Mouse (Mus musculus) heart, embryonic 16.5 days (tissue): ENCODE results near the gene Klhdc7b. TPM values are rescaled to one million over a fixed set of nuclear protein-coding genes. Genes with fewer than 3 reads are reported as not detected.
A peak's percentile ranks its signal among the peaks of the same experiment; 100 is the strongest.

ENCODE experiments used
- ATAC-seq: fragments of 200-750 bp; cut with Nextera tagmentation; replicated peaks from 2 replicates; pipeline ENCODE4 v1.8.0; 2017; ENCODE audit warnings: moderate number of reproducible peaks; ENCODE audit not compliant: insufficient read depth, low FRiP score; ENCODE audit errors: extremely low read depth
- H3K27ac ChIP-seq: fragments of 300-500 bp; sonication (generic); 2 replicates; pipeline ENCODE4 v1.5.1; 2014; ENCODE audit warnings: mild to moderate bottlenecking, low read length, control low read depth, moderate library complexity
- H3K27me3 ChIP-seq: fragments of 300-500 bp; sonication (generic); 2 replicates; pipeline ENCODE4 v1.6.1; 2014; ENCODE audit warnings: low read length, mixed read lengths; ENCODE audit not compliant: control insufficient read depth, insufficient read depth
- H3K36me3 ChIP-seq: fragments of 300-500 bp; sonication (generic); 2 replicates; pipeline ENCODE4 v1.6.1; 2014; ENCODE audit not compliant: control insufficient read depth, insufficient read depth
- H3K4me1 ChIP-seq: fragments of 300-500 bp; sonication (generic); 2 replicates; pipeline ENCODE4 v1.6.1; 2014; ENCODE audit warnings: low read length, mixed read lengths; ENCODE audit not compliant: control insufficient read depth, insufficient read depth
- H3K4me2 ChIP-seq: fragments of 300-500 bp; sonication (generic); 2 replicates; pipeline ENCODE4 v1.6.1; 2014; ENCODE audit warnings: low read depth, mild to moderate bottlenecking, control low read depth, low read length
- H3K4me3 ChIP-seq: fragments of 300-500 bp; sonication (generic); 2 replicates; pipeline ENCODE4 v1.5.1; 2014; ENCODE audit warnings: mild to moderate bottlenecking, control low read depth, low read length
- H3K9ac ChIP-seq: fragments of 300-500 bp; sonication (generic); 2 replicates; pipeline ENCODE4 v1.6.1; 2014; ENCODE audit warnings: low read length, control low read depth
- H3K9me3 ChIP-seq: fragments of 300-500 bp; sonication (generic); replicated peaks from 2 replicates; pipeline ENCODE4 v1.6.1; 2016; ENCODE audit warnings: low read length; ENCODE audit not compliant: control insufficient read depth
- WGBS: fragments of 180-500 bp; shearing (Covaris S2); extraction: QIAGEN DNeasy Blood & Tissue Kit; methylation state at CpG from one replicate; pipeline ENCODE4 v1.1.7; 2014; 5-methylcytosine and 5-hydroxymethylcytosine counted together
- polyA plus RNA-seq: library from polyadenylated mRNA; unstranded; fragments of >200 nt; fragmentation: Nextera tagmentation; extraction: Ambion mirVana; gene quantifications from 2 replicates; pipeline ENCODE4 v1.2.1, GENCODE M21; 2015

Gene Klhdc7b
- polyA plus RNA-seq, 1 experiment from 2014 or later, result not detected

GRCm38 (mm10) chr15:89404831-89405623 lies 20.3 kb downstream of the Klhdc7b start:
- H3K4me2 ChIP-seq, result no peak overlapping the region
- no peak overlapping the region for H3K9ac ChIP-seq
- ATAC-seq, result no peak
- no peaks in the 10 kb centered on the region for H3K4me1 ChIP-seq
- H3K4me3 ChIP-seq, result no peak overlapping the region
- peaks cover 11% of the 10 kb centered on the region for H3K9me3 ChIP-seq
- no peaks in the 10 kb centered on the region for H3K36me3 ChIP-seq
- H3K27me3 ChIP-seq, result no peaks in the 10 kb centered on the region
- H3K27ac ChIP-seq, result no peak overlapping the region
- WGBS, result 71% methylated on average over 10 of the region's 10 CpGs

- Histone ChIP-seq H3K36me3 (no peaks in the 10 kb centered on the region), H3K4me1 (no peaks in the 10 kb centered on the region), H3K9ac (no peak overlapping the region), H3K9me3 (peaks cover 11% of the 10 kb centered on the region), H3K4me3 (no peak overlapping the region), H3K27ac (no peak overlapping the region), H3K27me3 (no peaks in the 10 kb centered on the region), H3K4me2 (no peak overlapping the region)
- no peak for ATAC-seq
These were observed 22.0 kb downstream of the Klhdc7b start for GRCm38 (mm10) chr15:89406691-89407090.

- ATAC-seq, result no peak
- Histone ChIP-seq H3K9me3 (peaks cover 11% of the 10 kb centered on the region), H3K4me3 (no peak within 1 kb of the TSS), H3K27ac (no peak within 1 kb of the TSS), H3K4me2 (no peak within 1 kb of the TSS), H3K9ac (no peak within 1 kb of the TSS), H3K27me3 (no peaks in the 10 kb centered on the region), H3K4me1 (peaks cover 2% of the 10 kb centered on the region; the same call in 1 of the 2 replicates), H3K36me3 (no peaks in the 10 kb centered on the region)
- 82% methylated on average over 24 of the region's 24 CpGs for WGBS
These were observed 25.4 kb downstream of the Klhdc7b start, which contains the start of gene Syce3 for GRCm38 (mm10) chr15:89410118-89410517. Gene Syce3 (minus strand): TSS chr15:89410503.

GRCm38 (mm10) chr15:89415282-89415681 lies 30.6 kb downstream of the Klhdc7b start:
- Histone ChIP-seq H3K9ac (peak overlapping the region; percentile 20; the same call in 1 of the 2 replicates), H3K27ac (peak overlapping the region; percentile 87), H3K27me3 (no peaks in the 10 kb centered on the region), H3K4me1 (peaks cover 11% of the 10 kb centered on the region), H3K4me2 (peak overlapping the region; percentile 46), H3K4me3 (no peak overlapping the region), H3K9me3 (no peaks in the 10 kb centered on the region), H3K36me3 (peaks cover 38% of the 10 kb centered on the region)
- peak; percentile 87 for ATAC-seq
- WGBS, result 42% methylated on average over 8 of the region's 8 CpGs

- Histone ChIP-seq H3K27ac (no peak overlapping the region), H3K4me1 (peaks cover 27% of the 10 kb centered on the region), H3K4me2 (no peak overlapping the region), H3K9ac (no peak overlapping the region), H3K9me3 (no peaks in the 10 kb centered on the region), H3K36me3 (peaks cover 51% of the 10 kb centered on the region), H3K27me3 (no peaks in the 10 kb centered on the region), H3K4me3 (no peak overlapping the region)
- ATAC-seq, result no peak
- WGBS, result 94% methylated on average over 9 of the region's 9 CpGs
These were observed 37.2 kb downstream of the Klhdc7b start for GRCm38 (mm10) chr15:89421938-89422337.

- H3K36me3 ChIP-seq, result peaks cover 39% of the 10 kb centered on the region
- peaks cover 35% of the 10 kb centered on the region for H3K4me1 ChIP-seq
- H3K9me3 ChIP-seq, result no peaks in the 10 kb centered on the region
- H3K4me2 ChIP-seq, result peak overlapping the region; percentile 67
- no peaks in the 10 kb centered on the region for H3K27me3 ChIP-seq
- 68% methylated on average over 8 of the region's 8 CpGs for whole genome bisulfite sequencing
- peak overlapping the region; percentile 92 for H3K9ac ChIP-seq
- ATAC-seq, result no peak
- peak overlapping the region; percentile 63 for H3K4me3 ChIP-seq
- H3K27ac ChIP-seq, result peak overlapping the region; percentile 99
These were observed 39.9 kb downstream of the Klhdc7b start for GRCm38 (mm10) chr15:89424621-89425020.

GRCm38 (mm10) chr15:89425711-89426121 lies 41.0 kb downstream of the Klhdc7b start, which contains the start of gene Cpt1b:
Gene Cpt1b (minus strand): TSS chr15:89425863.
- Histone ChIP-seq H3K4me1 (peaks cover 39% of the 10 kb centered on the region), H3K4me2 (peak within 1 kb of the TSS; percentile 67), H3K36me3 (peaks cover 29% of the 10 kb centered on the region), H3K27me3 (no peaks in the 10 kb centered on the region), H3K4me3 (peak within 1 kb of the TSS; percentile 63), H3K9ac (peak within 1 kb of the TSS; percentile 92), H3K27ac (peak within 1 kb of the TSS; percentile 99), H3K9me3 (no peaks in the 10 kb centered on the region)
- peak; percentile 83 for ATAC-seq
- 26% methylated on average over 6 of the region's 6 CpGs for WGBS

GRCm38 (mm10) chr15:89426716-89427115 lies 42.0 kb downstream of the Klhdc7b start:
- no peak overlapping the region for H3K4me3 ChIP-seq
- no peak for ATAC-seq
- H3K9me3 ChIP-seq, result no peaks in the 10 kb centered on the region
- peaks cover 39% of the 10 kb centered on the region for H3K4me1 ChIP-seq
- peaks cover 29% of the 10 kb centered on the region for H3K36me3 ChIP-seq
- WGBS, result 74% methylated on average over 10 of the region's 10 CpGs
- no peak overlapping the region for H3K4me2 ChIP-seq
- H3K27ac ChIP-seq, result peak overlapping the region; percentile 99
- no peaks in the 10 kb centered on the region for H3K27me3 ChIP-seq
- H3K9ac ChIP-seq, result peak overlapping the region; percentile 64

- Histone ChIP-seq H3K9me3 (no peaks in the 10 kb centered on the region), H3K27me3 (no peaks in the 10 kb centered on the region), H3K36me3 (peaks cover 18% of the 10 kb centered on the region), H3K9ac (peak overlapping the region; percentile 86), H3K27ac (peak overlapping the region; percentile 98; the same call in 1 of the 2 replicates), H3K4me2 (peak overlapping the region; percentile 69), H3K4me3 (peak overlapping the region; percentile 67), H3K4me1 (peaks cover 32% of the 10 kb centered on the region)
- WGBS, result 76% methylated on average over 19 of the region's 19 CpGs
- no peak for ATAC-seq
These were observed 43.5 kb downstream of the Klhdc7b start for GRCm38 (mm10) chr15:89428136-89428790.
